Mouse (Mus musculus): ENCODE results near the gene Cda.

GRCm38 (mm10) chr4:138324451-138324850 is 43.3 kb downstream of the Cda start:
- TF ChIP-seq CTCF (IDR thresholded peaks at IDR 0.05; ENCODE audit: borderline replicate concordance, insufficient read depth, low read length) (no peak), POLR2A (IDR thresholded peaks at IDR 0.05; ENCODE audit: low read depth, low read length) (no peak)
